Mouse (Mus musculus) intestine, embryonic 14.5 days (tissue): Measurements from ENCODE around the gene Cd69. TPM values are rescaled to one million over a fixed set of nuclear protein-coding genes. Genes with fewer than 3 reads are reported as not detected.

Experiments used
- ATAC-seq: fragments of 200-750 bp; cut with Nextera tagmentation; replicated peaks from 2 replicates; pipeline ENCODE4 v1.8.0; 2017; ENCODE audit warnings: low read depth, moderate number of reproducible peaks, moderate TSS enrichment, moderate library complexity; ENCODE audit not compliant: low FRiP score, low TSS enrichment
- DNase-seq: peaks from one replicate; pipeline ENCODE4 v3.0.0-alpha.2; 2018; ENCODE audit warnings: low spot score
- H3K27ac ChIP-seq: fragments of 300-500 bp; sonication (generic); 2 replicates; pipeline ENCODE4 v1.5.1; 2014; ENCODE audit warnings: low read depth, mild to moderate bottlenecking, control low read depth
- H3K27me3 ChIP-seq: fragments of 300-500 bp; sonication (generic); replicated peaks from 2 replicates; pipeline ENCODE4 v1.6.1; 2014; ENCODE audit warnings: low read length, control low read depth; ENCODE audit not compliant: control insufficient read depth, insufficient read depth
- H3K36me3 ChIP-seq: fragments of 300-500 bp; sonication (generic); 2 replicates; pipeline ENCODE4 v1.6.1; 2014; ENCODE audit warnings: low read length, control low read depth; ENCODE audit not compliant: control insufficient read depth, insufficient read depth
- H3K4me1 ChIP-seq: fragments of 300-500 bp; sonication (generic); replicated peaks from 2 replicates; pipeline ENCODE4 v1.6.1; 2014; ENCODE audit warnings: low read length, control low read depth, mixed read lengths; ENCODE audit not compliant: control insufficient read depth, insufficient read depth
- H3K4me2 ChIP-seq: fragments of 300-500 bp; sonication (generic); 2 replicates; pipeline ENCODE4 v1.6.1; 2014; ENCODE audit warnings: low read length
- H3K4me3 ChIP-seq: fragments of 300-500 bp; sonication (generic); 2 replicates; pipeline ENCODE4 v1.5.1; 2014; ENCODE audit warnings: low read depth, low read length, control low read depth, mixed read lengths
- H3K9ac ChIP-seq: fragments of 300-500 bp; sonication (generic); 2 replicates; pipeline ENCODE4 v1.6.1; 2014; ENCODE audit warnings: mild to moderate bottlenecking, low read length
- H3K9me3 ChIP-seq: fragments of 300-500 bp; sonication (generic); 2 replicates; pipeline ENCODE4 v1.6.1; 2016; ENCODE audit warnings: low read length, control low read depth; ENCODE audit not compliant: control insufficient read depth
- WGBS: fragments of 180-500 bp; shearing (Covaris S2); extraction: QIAGEN DNeasy Blood & Tissue Kit; methylation state at CpG from one replicate; pipeline ENCODE4 v1.1.7; 2014; 5-methylcytosine and 5-hydroxymethylcytosine counted together
- polyA plus RNA-seq: library from polyadenylated mRNA; unstranded; fragments of >200 nt; fragmentation: Nextera tagmentation; extraction: Ambion mirVana; gene quantifications from 2 replicates; pipeline ENCODE4 v1.2.1, GENCODE M21; 2014

Gene Cd69
- polyA plus RNA-seq, 1 experiment from 2014 or later, result 0.51 TPM

DNA sequence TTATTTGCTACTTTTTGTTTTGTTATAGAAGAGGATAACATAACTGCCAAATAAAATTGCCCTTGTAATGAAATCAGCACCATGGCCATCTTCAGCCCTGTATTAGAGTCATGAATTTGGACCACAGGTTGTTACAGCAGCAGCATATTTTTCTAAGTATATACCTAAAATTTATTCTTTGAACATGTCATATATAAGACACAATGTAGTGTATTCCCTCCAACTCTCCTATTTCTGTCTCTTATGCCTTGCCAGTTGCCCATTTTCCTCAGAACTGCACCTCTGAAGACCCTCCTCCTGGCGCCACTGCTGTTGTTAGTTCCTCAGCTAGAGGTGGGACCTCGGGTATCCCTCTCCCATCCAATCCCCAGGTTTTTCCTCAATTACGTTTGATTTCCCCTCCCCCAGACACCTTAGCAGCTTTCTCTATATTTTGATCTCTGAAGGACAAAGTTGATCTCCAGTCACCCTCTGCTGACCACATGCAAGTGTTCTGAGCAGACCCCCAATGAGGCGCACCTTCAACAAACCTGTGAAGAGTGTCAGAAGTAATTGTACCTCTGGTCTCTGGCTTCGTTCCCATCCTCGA is 41.8 kb downstream of the Cd69 start:
- 83% methylated on average over 6 of the region's 6 CpGs for WGBS
- no peak for ATAC-seq
- H3K27me3 ChIP-seq, result no peaks in the 10 kb centered on the region

DNA sequence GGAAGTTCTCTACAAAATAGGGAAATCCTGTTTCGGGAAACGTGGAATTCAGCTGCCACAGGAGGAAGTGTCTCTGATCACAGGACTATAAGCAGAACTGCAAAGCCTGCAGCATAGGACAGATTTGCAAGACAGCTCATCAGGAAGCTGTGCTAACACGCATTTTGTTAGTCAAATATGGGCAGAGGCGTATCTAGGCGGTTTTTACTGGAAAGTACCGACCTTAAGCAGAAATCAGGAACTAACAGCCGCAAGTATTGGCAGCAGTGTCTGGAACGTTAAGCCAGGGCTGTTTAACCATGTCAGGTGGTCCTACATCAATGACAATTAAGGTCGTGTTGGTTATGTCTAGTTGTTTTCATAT is 42.4 kb downstream of the Cd69 start:
- H3K9me3 ChIP-seq, result no peaks in the 10 kb centered on the region
- no peak overlapping the region for H3K4me2 ChIP-seq
- no peaks in the 10 kb centered on the region for H3K36me3 ChIP-seq
- peaks cover 20% of the 10 kb centered on the region; the same call in 1 of the 2 replicates for H3K4me1 ChIP-seq
- 75% methylated on average over 9 of the region's 9 CpGs for WGBS
- DNase-seq (no peak), ATAC-seq (no peak)
- H3K27me3 ChIP-seq, result no peaks in the 10 kb centered on the region
- no peak overlapping the region for H3K4me3 ChIP-seq
- H3K9ac ChIP-seq, result no peak overlapping the region
- no peak overlapping the region for H3K27ac ChIP-seq

More for the DNA sequence above, 41.8 kb downstream of the Cd69 start:
- Histone ChIP-seq H3K9ac (no peak overlapping the region), H3K27ac (no peak overlapping the region), H3K4me2 (no peak overlapping the region), H3K4me3 (no peak overlapping the region), H3K36me3 (no peaks in the 10 kb centered on the region), H3K4me1 (peaks cover 20% of the 10 kb centered on the region; the same call in 1 of the 2 replicates), H3K9me3 (no peaks in the 10 kb centered on the region)
- DNase-seq, result no peak

DNA sequence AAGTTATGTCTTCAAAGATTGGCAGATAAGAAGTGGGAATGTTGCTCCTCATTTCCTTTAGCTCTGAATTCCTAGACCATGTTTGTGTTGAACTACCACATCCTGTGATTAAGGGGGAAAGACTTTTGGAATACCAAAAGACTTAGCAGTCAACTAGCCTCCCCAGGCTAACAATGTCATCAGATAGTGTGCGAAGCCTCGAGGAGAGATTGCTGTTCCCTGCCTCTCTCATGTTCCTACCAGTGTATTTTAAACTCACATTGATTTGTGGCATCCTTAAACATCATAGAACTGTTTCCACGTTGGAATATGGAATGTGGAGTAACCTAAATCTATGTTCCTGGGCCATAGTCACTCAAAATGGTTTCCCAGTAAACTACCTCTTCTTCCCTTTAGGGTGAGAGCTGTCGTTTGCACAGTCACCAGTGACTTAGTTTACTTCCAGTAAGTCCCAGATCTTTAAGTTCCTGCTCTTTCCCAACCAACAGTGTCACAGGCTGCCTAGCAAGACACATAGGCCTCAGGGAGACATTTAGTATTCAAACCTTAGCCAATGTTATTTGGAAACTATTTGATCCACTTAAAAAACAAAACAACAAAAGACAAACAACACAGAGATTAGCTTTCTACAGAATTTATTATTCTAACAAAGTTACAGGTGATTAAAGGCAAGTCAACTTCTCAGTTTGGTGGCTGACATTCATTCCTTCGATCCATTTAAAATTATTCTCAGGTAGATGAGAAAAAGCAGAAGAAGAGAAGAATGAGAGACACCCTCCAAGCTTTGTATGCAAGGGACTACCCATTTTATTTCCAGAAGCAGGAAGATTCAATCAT is 43.0 kb downstream of the Cd69 start:
- peaks cover 20% of the 10 kb centered on the region; the same call in 1 of the 2 replicates for H3K4me1 ChIP-seq
- no peaks in the 10 kb centered on the region for H3K27me3 ChIP-seq
- H3K9me3 ChIP-seq, result no peaks in the 10 kb centered on the region
- H3K4me3 ChIP-seq, result no peak overlapping the region
- DNase-seq, result no peak
- whole genome bisulfite sequencing, result 74% methylated on average over 5 of the region's 5 CpGs
- no peak for ATAC-seq
- no peak overlapping the region for H3K27ac ChIP-seq
- H3K9ac ChIP-seq, result no peak overlapping the region
- H3K4me2 ChIP-seq, result no peak overlapping the region
- no peaks in the 10 kb centered on the region for H3K36me3 ChIP-seq

DNA sequence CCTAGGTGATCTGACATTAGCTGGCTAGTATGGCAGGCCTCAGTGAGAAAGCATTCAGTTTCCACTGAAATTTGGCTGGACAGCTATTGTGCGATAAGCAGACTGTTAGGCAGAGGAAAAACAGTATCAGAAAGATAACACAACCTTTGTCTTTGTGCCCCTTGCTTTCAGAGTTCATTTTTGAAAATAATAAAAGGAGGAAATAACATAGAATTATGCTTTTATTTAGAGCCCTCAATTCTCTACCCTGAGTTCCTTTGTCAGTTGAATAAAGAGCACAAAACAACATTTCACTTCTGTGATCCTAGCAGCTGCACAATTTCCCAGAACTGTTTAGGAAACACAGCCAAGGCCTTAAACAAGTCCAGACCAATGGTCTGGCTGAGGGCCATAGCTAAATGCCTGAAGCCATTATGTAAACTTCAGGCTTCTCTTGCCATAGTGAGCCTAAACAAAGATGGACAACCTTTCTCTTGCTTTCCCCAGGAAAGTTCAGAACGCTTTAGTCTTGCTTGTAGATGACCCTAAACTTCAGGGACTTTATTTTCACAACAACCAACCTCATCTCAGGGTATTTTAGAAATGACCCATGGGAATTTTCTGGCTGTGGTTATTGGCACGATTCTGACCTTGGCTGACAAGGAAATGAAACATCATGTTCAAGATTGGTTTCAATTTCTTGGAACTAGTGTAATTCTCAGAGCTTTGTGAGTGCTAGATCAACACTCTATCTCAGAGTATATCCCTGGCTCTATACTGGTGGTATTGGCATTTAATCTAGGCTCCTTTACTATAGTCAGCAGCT is 45.3 kb downstream of the Cd69 start:
- Histone ChIP-seq H3K4me3 (no peak overlapping the region), H3K4me1 (peaks cover 17% of the 10 kb centered on the region; the same call in 1 of the 2 replicates), H3K9me3 (no peaks in the 10 kb centered on the region), H3K36me3 (no peaks in the 10 kb centered on the region), H3K27ac (peak overlapping the region; percentile 91), H3K4me2 (no peak overlapping the region; the same call in 1 of the 2 replicates), H3K27me3 (no peaks in the 10 kb centered on the region), H3K9ac (no peak overlapping the region)
- WGBS, result 46% methylated on average over 3 of the region's 3 CpGs
- ATAC-seq, result no peak; the same call in 1 of the 2 replicates
- DNase-seq, result no peak

DNA sequence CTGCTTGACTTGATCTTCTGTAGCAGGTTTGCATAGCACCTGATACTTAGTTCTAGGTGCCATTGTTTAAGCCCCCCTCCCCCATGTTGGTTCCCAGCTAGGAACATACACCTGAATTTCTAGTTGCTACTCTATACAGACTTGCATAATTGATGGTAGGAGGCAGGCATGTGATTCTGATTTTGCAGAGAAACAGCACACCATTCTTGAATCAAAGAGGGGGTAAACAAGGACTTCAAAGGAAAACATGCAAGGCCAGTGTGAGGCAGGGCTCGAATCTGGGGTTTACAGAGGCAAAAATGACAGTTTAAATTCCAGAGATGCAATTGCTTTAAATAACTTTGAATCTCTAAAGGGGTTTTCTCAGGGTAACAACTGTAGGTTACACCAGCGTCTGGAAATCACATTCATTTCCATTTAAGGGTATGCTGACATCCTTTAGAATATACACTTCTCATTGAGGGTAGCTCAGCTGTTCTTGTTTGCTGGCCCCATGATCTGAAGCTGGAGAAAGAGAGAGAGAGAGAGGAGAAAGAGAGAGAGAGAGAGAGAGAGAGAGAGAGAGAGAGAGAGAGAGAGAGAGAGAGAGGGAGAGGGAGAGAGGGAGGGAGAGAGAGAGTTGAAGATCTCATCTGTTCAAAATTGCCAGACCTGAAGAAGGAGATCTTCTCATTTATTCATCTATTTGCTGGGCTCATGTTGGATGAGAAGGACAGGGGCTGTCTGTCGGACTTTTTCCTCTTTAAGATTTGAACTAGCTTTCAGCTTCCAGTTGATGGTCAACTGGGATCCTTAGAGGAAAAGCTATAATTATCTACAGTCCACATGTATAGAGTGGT is 46.1 kb downstream of the Cd69 start:
- H3K4me2 ChIP-seq, result no peak overlapping the region
- WGBS, result 41% methylated on average over 3 of the region's 3 CpGs
- H3K27me3 ChIP-seq, result no peaks in the 10 kb centered on the region
- ATAC-seq (no peak), DNase-seq (no peak)
- H3K9me3 ChIP-seq, result no peaks in the 10 kb centered on the region
- H3K4me1 ChIP-seq, result peaks cover 15% of the 10 kb centered on the region; the same call in 1 of the 2 replicates
- peak overlapping the region; percentile 91 for H3K27ac ChIP-seq
- H3K4me3 ChIP-seq, result no peak overlapping the region
- H3K9ac ChIP-seq, result no peak overlapping the region
- no peaks in the 10 kb centered on the region for H3K36me3 ChIP-seq

DNA sequence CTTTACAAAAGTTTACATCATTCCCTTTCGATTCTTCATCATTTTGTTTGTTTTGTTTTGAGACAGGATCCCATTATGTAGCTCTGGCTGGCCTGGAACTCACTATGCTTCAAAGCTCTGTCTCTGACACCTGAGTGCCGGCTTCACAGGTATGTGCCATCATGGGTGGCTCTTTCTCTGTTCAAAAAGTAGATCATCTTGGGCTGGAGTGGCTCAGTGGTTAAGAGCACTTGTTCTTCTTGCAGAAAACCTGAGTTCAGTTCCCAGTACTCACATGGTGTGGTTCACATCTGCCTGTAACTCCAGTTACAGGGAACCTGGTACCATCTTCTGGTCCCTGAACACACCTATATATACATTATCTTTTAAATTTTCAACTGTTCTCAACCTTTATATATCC is 50.2 kb downstream of the Cd69 start:
- Histone ChIP-seq H3K27ac (no peak overlapping the region), H3K4me2 (no peak overlapping the region), H3K9ac (no peak overlapping the region), H3K27me3 (no peaks in the 10 kb centered on the region), H3K4me3 (no peak overlapping the region), H3K4me1 (peaks cover 10% of the 10 kb centered on the region; the same call in 1 of the 2 replicates), H3K36me3 (no peaks in the 10 kb centered on the region), H3K9me3 (no peaks in the 10 kb centered on the region)
- DNase-seq, result no peak
- 77% methylated on average over 2 of the region's 2 CpGs for WGBS
- ATAC-seq, result no peak

DNA sequence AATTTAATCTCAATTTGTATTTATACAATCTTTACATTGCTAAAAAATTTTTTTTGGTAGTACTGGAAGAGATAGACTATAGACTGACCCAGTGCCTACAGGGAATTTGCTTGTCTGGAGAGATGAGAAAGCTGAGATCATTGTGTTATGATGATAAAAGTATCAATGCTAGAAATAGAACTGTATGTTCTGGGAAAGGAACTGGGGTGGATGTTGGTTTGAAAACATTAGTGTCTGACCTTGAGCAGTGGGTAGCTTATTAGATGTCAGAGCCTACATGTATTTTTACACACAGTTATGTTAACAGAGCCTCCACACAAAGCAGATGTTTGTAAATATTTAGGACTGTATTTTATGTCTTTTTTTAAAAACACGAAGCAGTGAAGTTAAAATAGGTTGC is 51.1 kb downstream of the Cd69 start:
- WGBS, result 71% methylated on average over 1 of the region's 1 CpGs
- H3K4me2 ChIP-seq, result no peak overlapping the region
- no peaks in the 10 kb centered on the region for H3K36me3 ChIP-seq
- H3K27ac ChIP-seq, result no peak overlapping the region
- peaks cover 4% of the 10 kb centered on the region; the same call in 1 of the 2 replicates for H3K4me1 ChIP-seq
- no peaks in the 10 kb centered on the region for H3K9me3 ChIP-seq
- DNase-seq, result no peak
- no peak overlapping the region for H3K4me3 ChIP-seq
- H3K27me3 ChIP-seq, result no peaks in the 10 kb centered on the region
- H3K9ac ChIP-seq, result no peak overlapping the region
- no peak for ATAC-seq

DNA sequence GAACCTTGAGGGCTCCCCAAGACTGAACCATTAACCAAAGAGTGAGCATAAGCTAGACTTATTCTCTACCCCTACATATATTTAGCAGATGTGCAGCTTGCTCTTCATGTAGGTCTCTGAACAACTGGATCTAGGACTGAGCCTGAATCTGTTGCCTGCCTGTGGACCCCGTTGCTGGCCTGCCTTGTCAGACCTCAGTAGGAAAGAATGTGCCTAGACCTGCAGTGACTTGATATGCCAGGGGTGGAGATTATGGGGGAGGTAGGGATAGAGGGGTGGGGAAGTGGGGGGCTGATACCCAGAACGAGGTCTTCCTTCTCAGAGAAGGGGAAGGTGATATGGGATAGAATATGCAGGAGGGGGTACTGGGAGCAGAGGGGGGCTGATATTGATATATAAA is 51.6 kb downstream of the Cd69 start:
- no peak for ATAC-seq

More for the DNA sequence above, 51.6 kb downstream of the Cd69 start:
- H3K4me3 ChIP-seq, result no peak overlapping the region
- H3K27me3 ChIP-seq, result no peaks in the 10 kb centered on the region
- H3K36me3 ChIP-seq, result no peaks in the 10 kb centered on the region
- no peak overlapping the region for H3K4me2 ChIP-seq
- no peak overlapping the region for H3K27ac ChIP-seq
- no peak for DNase-seq
- 84% methylated on average over 2 of the region's 2 CpGs for WGBS
- no peak overlapping the region for H3K9ac ChIP-seq
- H3K9me3 ChIP-seq, result no peaks in the 10 kb centered on the region
- H3K4me1 ChIP-seq, result no peaks in the 10 kb centered on the region
